ENCODE assay signal across 19 mouse cellular contexts in the genomic region with DNA sequence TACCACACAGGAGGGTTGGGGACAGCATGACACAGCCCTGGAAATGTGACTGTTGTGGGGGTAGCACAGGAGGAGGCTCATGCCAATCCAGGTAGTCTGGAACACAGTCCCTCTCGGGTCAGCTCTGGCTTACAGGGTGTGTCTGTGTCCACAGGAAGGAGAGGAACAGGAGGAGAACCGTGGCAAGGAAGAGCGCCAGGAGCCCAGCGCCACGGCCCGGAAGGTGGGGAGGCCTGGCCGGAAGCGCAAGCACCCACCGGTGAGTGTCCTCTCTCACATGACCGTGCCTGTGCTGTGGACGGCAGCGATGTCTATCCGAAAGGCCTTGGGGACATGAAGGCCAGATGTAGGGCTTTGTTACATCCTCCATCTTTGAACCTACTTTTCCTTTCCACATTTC. TPM values are rescaled to one million over a fixed set of nuclear protein-coding genes. Genes with fewer than 3 reads are reported as not detected.
DNase-seq lines count a peak whose midpoint lies in the region; ATAC-seq and TF ChIP-seq lines count a peak whose summit lies in the region.
"Had no signal": no experiment of that assay in that cellular context is flagged by ENCODE, and none has a peak within 500 bp of the region (broad histone marks: within the 10 kb centered on the region; RNA-seq: fewer than 3 reads in every experiment).

No protein-coding gene starts in this region.

- H3K9ac ChIP-seq in hindbrain, embryonic 12.5 days = no peak overlapping the region
- no peak overlapping the region for H3K9ac ChIP-seq in hindbrain, postnatal 0 days (replicated peaks; ENCODE audit: low read length)
- H3K9ac ChIP-seq in midbrain, embryonic 14.5 days (replicated peaks; ENCODE audit: low read length) = no peak overlapping the region
- no peak overlapping the region for H3K9ac ChIP-seq in embryonic facial prominence, embryonic 12.5 days
- no peak overlapping the region for H3K9ac ChIP-seq in limb, embryonic 11.5 days (ENCODE audit: low read length)
- H3K9ac ChIP-seq: forebrain, embryonic 15.5 days; heart, embryonic 13.5 days; midbrain, embryonic 12.5 days had no signal

- no peaks in the 10 kb centered on the region for H3K9me3 ChIP-seq in hindbrain, embryonic 12.5 days (replicated peaks)
- H3K9me3 ChIP-seq in hindbrain, postnatal 0 days (ENCODE audit: low read length) = no peaks in the 10 kb centered on the region
- no peaks in the 10 kb centered on the region for H3K9me3 ChIP-seq in midbrain, embryonic 10.5 days (replicated peaks)
- H3K9me3 ChIP-seq in midbrain, embryonic 14.5 days (ENCODE audit: control insufficient read depth, low read length) = no peaks in the 10 kb centered on the region
- H3K9me3 ChIP-seq in embryonic facial prominence, embryonic 12.5 days = no peaks in the 10 kb centered on the region
- H3K9me3 ChIP-seq in limb, embryonic 11.5 days (ENCODE audit: control insufficient read depth, low read length) = no peaks in the 10 kb centered on the region
- H3K9me3 ChIP-seq: forebrain, embryonic 15.5 days; heart, embryonic 13.5 days; midbrain, embryonic 12.5 days; neural tube, embryonic 13.5 days had no signal

- H3K27me3 ChIP-seq in hindbrain, embryonic 12.5 days = no peaks in the 10 kb centered on the region
- H3K27me3 ChIP-seq in hindbrain, postnatal 0 days (ENCODE audit: insufficient read depth, low read length) = no peaks in the 10 kb centered on the region
- peaks cover 11% of the 10 kb centered on the region; the same call in 1 of the 2 replicates for H3K27me3 ChIP-seq in midbrain, embryonic 10.5 days (ENCODE audit: low read depth, poor library complexity, severe bottlenecking)
- H3K27me3 ChIP-seq in midbrain, embryonic 14.5 days (ENCODE audit: control insufficient read depth, insufficient read depth, low read length) = no peaks in the 10 kb centered on the region
- H3K27me3 ChIP-seq in embryonic facial prominence, embryonic 12.5 days = no peaks in the 10 kb centered on the region
- no peaks in the 10 kb centered on the region for H3K27me3 ChIP-seq in limb, embryonic 11.5 days (ENCODE audit: control insufficient read depth, insufficient read depth, low read length)
- H3K27me3 ChIP-seq: forebrain, embryonic 15.5 days; heart, embryonic 13.5 days; midbrain, embryonic 12.5 days; neural tube, embryonic 13.5 days had no signal

- H3K27ac ChIP-seq in hindbrain, embryonic 12.5 days = no peak overlapping the region
- H3K27ac ChIP-seq in hindbrain, postnatal 0 days = no peak overlapping the region
- peak overlapping the region; percentile 60; the same call in 1 of the 2 replicates for H3K27ac ChIP-seq in midbrain, embryonic 10.5 days (replicated peaks)
- no peak overlapping the region for H3K27ac ChIP-seq in midbrain, embryonic 14.5 days (replicated peaks; ENCODE audit: low read depth, low read length)
- H3K27ac ChIP-seq in embryonic facial prominence, embryonic 12.5 days = peak overlapping the region; percentile 47; the same call in 1 of the 2 replicates
- peak overlapping the region; percentile 79 for H3K27ac ChIP-seq in limb, embryonic 11.5 days (replicated peaks; ENCODE audit: low read depth, low read length)
- H3K27ac ChIP-seq: forebrain, embryonic 15.5 days; heart, embryonic 13.5 days; left cerebral cortex, adult 2 months had no signal

- no peak overlapping the region for H3K4me2 ChIP-seq in hindbrain, embryonic 12.5 days (replicated peaks)
- H3K4me2 ChIP-seq in hindbrain, postnatal 0 days (ENCODE audit: low read depth, low read length) = no peak overlapping the region
- no peak overlapping the region for H3K4me2 ChIP-seq in midbrain, embryonic 14.5 days (ENCODE audit: low read length)
- H3K4me2 ChIP-seq in embryonic facial prominence, embryonic 12.5 days (replicated peaks) = no peak overlapping the region
- H3K4me2 ChIP-seq in limb, embryonic 11.5 days (ENCODE audit: low read depth, severe bottlenecking) = no peak overlapping the region
- H3K4me2 ChIP-seq: forebrain, embryonic 15.5 days; heart, embryonic 13.5 days; midbrain, embryonic 12.5 days; neural tube, embryonic 13.5 days had no signal

- no peak overlapping the region for H3K4me3 ChIP-seq in hindbrain, embryonic 12.5 days
- no peak overlapping the region for H3K4me3 ChIP-seq in hindbrain, postnatal 0 days (ENCODE audit: low read length)
- no peak overlapping the region for H3K4me3 ChIP-seq in midbrain, embryonic 10.5 days
- no peak overlapping the region for H3K4me3 ChIP-seq in midbrain, embryonic 14.5 days (replicated peaks; ENCODE audit: low read depth, low read length)
- H3K4me3 ChIP-seq in embryonic facial prominence, embryonic 12.5 days = no peak overlapping the region
- no peak overlapping the region for H3K4me3 ChIP-seq in limb, embryonic 11.5 days (ENCODE audit: low read depth, low read length)
- H3K4me3 ChIP-seq: forebrain, embryonic 15.5 days; heart, embryonic 13.5 days; left cerebral cortex, adult 2 months; midbrain, embryonic 12.5 days; neural tube, embryonic 13.5 days had no signal

- peaks cover 13% of the 10 kb centered on the region for H3K36me3 ChIP-seq in hindbrain, embryonic 12.5 days
- peaks cover 16% of the 10 kb centered on the region; the same call in 1 of the 2 replicates for H3K36me3 ChIP-seq in hindbrain, postnatal 0 days (ENCODE audit: insufficient read depth, low read length)
- peaks cover 20% of the 10 kb centered on the region for H3K36me3 ChIP-seq in midbrain, embryonic 10.5 days
- peaks cover 30% of the 10 kb centered on the region for H3K36me3 ChIP-seq in midbrain, embryonic 14.5 days (ENCODE audit: control insufficient read depth, insufficient read depth, low read length)
- peaks cover 58% of the 10 kb centered on the region for H3K36me3 ChIP-seq in embryonic facial prominence, embryonic 12.5 days
- H3K36me3 ChIP-seq in limb, embryonic 11.5 days (ENCODE audit: control insufficient read depth, insufficient read depth, low read length) = peaks cover 3% of the 10 kb centered on the region; the same call in 1 of the 2 replicates

- no peak for DNase-seq in hindbrain, postnatal 0 days (ENCODE audit: low spot score)
- no peak for DNase-seq in midbrain, embryonic 10.5 days (ENCODE audit: low spot score)
- no peak for DNase-seq in midbrain, embryonic 14.5 days
- no peak for DNase-seq in limb, embryonic 11.5 days (ENCODE audit: low spot score)
- no peak for DNase-seq in layer of hippocampus, adult 11-12 months (ENCODE audit: low spot score)
- DNase-seq: adrenal gland, postnatal 14 days; cerebellum, adult 9-11 months; gastrocnemius, postnatal 10 days; lung, postnatal 36 days; retina, postnatal 1 day; thymus, postnatal 36 days had no signal

- H3K4me1 ChIP-seq in hindbrain, embryonic 12.5 days = peaks cover 11% of the 10 kb centered on the region
- H3K4me1 ChIP-seq in hindbrain, postnatal 0 days (ENCODE audit: insufficient read depth, low read length) = no peaks in the 10 kb centered on the region
- H3K4me1 ChIP-seq in midbrain, embryonic 10.5 days = peaks cover 22% of the 10 kb centered on the region
- H3K4me1 ChIP-seq in midbrain, embryonic 14.5 days (ENCODE audit: control insufficient read depth, insufficient read depth, low read length) = no peaks in the 10 kb centered on the region
- H3K4me1 ChIP-seq in embryonic facial prominence, embryonic 12.5 days = peaks cover 14% of the 10 kb centered on the region
- peaks cover 21% of the 10 kb centered on the region for H3K4me1 ChIP-seq in limb, embryonic 11.5 days (ENCODE audit: control insufficient read depth, insufficient read depth, low read length)
- H3K4me1 ChIP-seq: forebrain, embryonic 15.5 days had no signal

- ATAC-seq in hindbrain, embryonic 12.5 days (ENCODE audit: low FRiP score) = 0 out of 2 replicates have a peak, but pooled peaks have one; percentile 21
- no peak for ATAC-seq in hindbrain, postnatal 0 days
- ATAC-seq in midbrain, embryonic 14.5 days (ENCODE audit: low FRiP score, low TSS enrichment) = no peak
- ATAC-seq in embryonic facial prominence, embryonic 12.5 days (ENCODE audit: insufficient number of reproducible peaks, insufficient read depth, low FRiP score, low TSS enrichment) = no peak
- no peak for ATAC-seq in limb, embryonic 11.5 days (ENCODE audit: insufficient number of reproducible peaks, low FRiP score, low TSS enrichment, low read depth)
- ATAC-seq: CD4-positive, CD25-positive, alpha-beta regulatory T cell, adult 4 months; forebrain, embryonic 15.5 days had no signal

- WGBS in hindbrain, embryonic 12.5 days = 93% methylated on average over 13 of the region's 13 CpGs
- 97% methylated on average over 13 of the region's 13 CpGs for WGBS in hindbrain, postnatal 0 days
- WGBS in midbrain, embryonic 10.5 days = 97% methylated on average over 13 of the region's 13 CpGs
- 96% methylated on average over 13 of the region's 13 CpGs for WGBS in midbrain, embryonic 14.5 days
- WGBS in embryonic facial prominence, embryonic 12.5 days = 88% methylated on average over 13 of the region's 13 CpGs
- WGBS in limb, embryonic 11.5 days = 93% methylated on average over 13 of the region's 13 CpGs

- no peak for TF ChIP-seq CTCF in hindbrain, postnatal 0 days (IDR thresholded peaks at IDR 0.05; ENCODE audit: low read depth)

RNA-seq across cellular contexts. Expression of gene Dnmt3a, which starts 43.7 kb away (rescaled TPM):
- polyA plus RNA-seq in hindbrain, embryonic 12.5 days (2016; fragmentation: Nextera tagmentation; extraction: Ambion mirVana) = 166 and 180 TPM in 2 replicates
- total RNA-seq in hindbrain, postnatal 0 days (2014; rRNA removed) = 81.8 and 90.3 TPM in 2 replicates
- polyA plus RNA-seq in hindbrain, postnatal 0 days (2015; fragmentation: Nextera tagmentation; extraction: Ambion mirVana) = 133 and 134 TPM in 2 replicates
- 92.2 and 115 TPM in 2 replicates for polyA plus RNA-seq in midbrain, embryonic 10.5 days (2016; fragmentation: Nextera tagmentation; extraction: Ambion mirVana)
- polyA plus RNA-seq in midbrain, embryonic 14.5 days (2014; fragmentation: Nextera tagmentation; extraction: Ambion mirVana) = 53.9 and 65.3 TPM in 2 replicates
- polyA plus RNA-seq in embryonic facial prominence, embryonic 12.5 days (2016; fragmentation: Nextera tagmentation; extraction: Ambion mirVana) = 220 and 229 TPM in 2 replicates
- 158 and 179 TPM in 2 replicates for polyA plus RNA-seq in limb, embryonic 11.5 days (2014; fragmentation: Nextera tagmentation; extraction: Ambion mirVana)

Comparison
In these comparisons a context has a peak if more than half of its experiments do, and no peak if none do; other contexts are left out.
1. H3K27ac ChIP-seq: peak in midbrain, embryonic 10.5 days (single experiment), embryonic facial prominence, embryonic 12.5 days (single experiment) and limb, embryonic 11.5 days (single experiment); none in hindbrain, embryonic 12.5 days (single experiment), hindbrain, postnatal 0 days (single experiment) and midbrain, embryonic 14.5 days (single experiment).